Mouse (Mus musculus): ENCODE data around the gene Cnbd2.

Gene Cnbd2

GRCm38 (mm10) chr2:156310945-156311344 is 1.2 kb upstream of the Cnbd2 start:
- in situ Hi-C loops (cut with MboI; ENCODE audit: low sequenced_read_pairs), result no loop called here

GRCm38 (mm10) chr2:156311441-156311840 is 658 bp upstream of the Cnbd2 start:
- in situ Hi-C loops (cut with MboI; ENCODE audit: low sequenced_read_pairs), result no loop called here

- in situ Hi-C loops (cut with MboI; ENCODE audit: low sequenced_read_pairs), result no loop called here
Measured at GRCm38 (mm10) chr2:156311841-156312291, 233 bp upstream of the Cnbd2 start.

GRCm38 (mm10) chr2:156313153-156313552 is 1.1 kb downstream of the Cnbd2 start:
- in situ Hi-C loops (cut with MboI; ENCODE audit: low sequenced_read_pairs), result no loop called here

- in situ Hi-C loops (cut with MboI; ENCODE audit: low sequenced_read_pairs), result no loop called here
Measured at GRCm38 (mm10) chr2:156314811-156315210, 2.7 kb downstream of the Cnbd2 start.

- in situ Hi-C loops (cut with MboI; ENCODE audit: low sequenced_read_pairs), result no loop called here
Measured at GRCm38 (mm10) chr2:156318491-156318890, 6.4 kb downstream of the Cnbd2 start.

- in situ Hi-C loops (cut with MboI; ENCODE audit: low sequenced_read_pairs), result no loop called here
Measured at GRCm38 (mm10) chr2:156321538-156321937, 9.4 kb downstream of the Cnbd2 start.

- in situ Hi-C loops (cut with MboI; ENCODE audit: low sequenced_read_pairs), result no loop called here
Measured at GRCm38 (mm10) chr2:156324116-156324588, 12.1 kb downstream of the Cnbd2 start.

- in situ Hi-C loops (cut with MboI; ENCODE audit: low sequenced_read_pairs), result no loop called here
Measured at GRCm38 (mm10) chr2:156324681-156325080, 12.6 kb downstream of the Cnbd2 start.

GRCm38 (mm10) chr2:156330681-156331080 is 18.6 kb downstream of the Cnbd2 start:
- in situ Hi-C loops (cut with MboI; ENCODE audit: low sequenced_read_pairs), result no loop called here

GRCm38 (mm10) chr2:156331446-156331965 is 19.4 kb downstream of the Cnbd2 start:
- in situ Hi-C loops (cut with MboI; ENCODE audit: low sequenced_read_pairs), result no loop called here

- in situ Hi-C loops (cut with MboI; ENCODE audit: low sequenced_read_pairs), result no loop called here
Measured at GRCm38 (mm10) chr2:156340078-156340477, 28.0 kb downstream of the Cnbd2 start.

GRCm38 (mm10) chr2:156344775-156345532 is 32.9 kb downstream of the Cnbd2 start:
- in situ Hi-C loops (cut with MboI; ENCODE audit: low sequenced_read_pairs), result no loop called here

GRCm38 (mm10) chr2:156348812-156349211 is 36.7 kb downstream of the Cnbd2 start:
- in situ Hi-C loops (cut with MboI; ENCODE audit: low sequenced_read_pairs), result no loop called here

- in situ Hi-C loops (cut with MboI; ENCODE audit: low sequenced_read_pairs), result no loop called here
Measured at GRCm38 (mm10) chr2:156349286-156349848, 37.3 kb downstream of the Cnbd2 start.

- in situ Hi-C loops (cut with MboI; ENCODE audit: low sequenced_read_pairs), result no loop called here
Measured at GRCm38 (mm10) chr2:156351243-156351642, 39.1 kb downstream of the Cnbd2 start.

- in situ Hi-C loops (cut with MboI; ENCODE audit: low sequenced_read_pairs), result no loop called here
Measured at GRCm38 (mm10) chr2:156352413-156353165, 40.5 kb downstream of the Cnbd2 start.

GRCm38 (mm10) chr2:156353265-156353692 is 41.2 kb downstream of the Cnbd2 start:
- in situ Hi-C loops (cut with MboI; ENCODE audit: low sequenced_read_pairs), result no loop called here

GRCm38 (mm10) chr2:156356031-156356430 is 43.9 kb downstream of the Cnbd2 start:
- in situ Hi-C loops (cut with MboI; ENCODE audit: low sequenced_read_pairs), result no loop called here

- in situ Hi-C loops (cut with MboI; ENCODE audit: low sequenced_read_pairs), result no loop called here
Measured at GRCm38 (mm10) chr2:156368465-156368864, 56.4 kb downstream of the Cnbd2 start.

- in situ Hi-C loops (cut with MboI; ENCODE audit: low sequenced_read_pairs), result no loop called here
Measured at GRCm38 (mm10) chr2:156370896-156371295, 58.8 kb downstream of the Cnbd2 start.

Measured in CH12F3 (cell line).